Comparison of ENCODE assay signal across 9 mouse cellular contexts in genomic region chr14:34540685-34541162, GRCm38 (mm10). TPM values are rescaled to one million over a fixed set of nuclear protein-coding genes. Genes with fewer than 3 reads are reported as not detected.
A peak's percentile ranks its signal among the peaks of the same experiment; 100 is the strongest.
DNase-seq lines count a peak whose midpoint lies in the region; ATAC-seq and TF ChIP-seq lines count a peak whose summit lies in the region.
"Had no signal": no experiment of that assay in that cellular context is flagged by ENCODE, and none has a peak within 500 bp of the region (broad histone marks: within the 10 kb centered on the region; RNA-seq: fewer than 3 reads in every experiment).

No protein-coding gene starts in this region.

- peak; percentile 78 for ATAC-seq in intestine, embryonic 16.5 days

- H3K4me3 ChIP-seq in intestine, embryonic 16.5 days (ENCODE audit: low read length), result no peak overlapping the region
- H3K4me3 ChIP-seq in layer of hippocampus, adult 2 months, result no peak overlapping the region

- peak overlapping the region; percentile 85 for H3K27ac ChIP-seq in intestine, embryonic 16.5 days (ENCODE audit: low read length)
- no peak overlapping the region for H3K27ac ChIP-seq in layer of hippocampus, adult 2 months

- DNase-seq in urinary bladder, postnatal 14 days (ENCODE audit: low spot score), result peak; percentile 70
- no peak for DNase-seq in urinary bladder, adult 2 months (ENCODE audit: low spot score)
- peak; percentile 37 to 52 for DNase-seq in gastrocnemius, postnatal 36 days
- peak; percentile 43 for DNase-seq in lung, postnatal 25 days (ENCODE audit: low spot score)
- DNase-seq in urinary bladder, postnatal 4 days (ENCODE audit: low spot score in 2 of 2), result peak; percentile 71 to 77
- DNase-seq in layer of hippocampus, adult 2 months (ENCODE audit: low spot score in 2 of 2), result no peak
- no peak for DNase-seq in adipocyte (ENCODE audit: low spot score)

- H3K9ac ChIP-seq in intestine, embryonic 16.5 days (ENCODE audit: low read depth, low read length), result no peak overlapping the region

- intact Hi-C loops in gastrocnemius, postnatal 36 days (cut with DNase I), result no loop called here

- H3K9me3 ChIP-seq in intestine, embryonic 16.5 days (ENCODE audit: control insufficient read depth, low read length), result no peaks in the 10 kb centered on the region

- 16% methylated on average over 16 of the region's 17 CpGs for WGBS in intestine, embryonic 16.5 days

- no peaks in the 10 kb centered on the region for H3K36me3 ChIP-seq in intestine, embryonic 16.5 days (ENCODE audit: control insufficient read depth, insufficient read depth, low read length)

- H3K27me3 ChIP-seq in intestine, embryonic 16.5 days (replicated peaks; ENCODE audit: control insufficient read depth, insufficient read depth, low read length), result 0 out of 2 replicates have a peak, but pooled peaks cover 2% of the 10 kb centered on the region

- TF ChIP-seq CTCF in layer of hippocampus, adult 2 months (conservative IDR thresholded peaks at IDR 0.05), result no peak

- 0 out of 2 replicates have a peak, but pooled peaks cover 5% of the 10 kb centered on the region for H3K4me1 ChIP-seq in intestine, embryonic 16.5 days (ENCODE audit: control insufficient read depth, insufficient read depth, low read length)

- H3K4me2 ChIP-seq in intestine, embryonic 16.5 days (ENCODE audit: low read depth, low read length), result no peak overlapping the region; the same call in 1 of the 2 replicates

RNA-seq across cellular contexts. Expression of gene 9230112D13Rik, which starts 18.1 kb away (rescaled TPM):
- polyA plus RNA-seq in urinary bladder, adult 2 months (2012; rRNA removed), result 0.08 TPM in 1 of 2 replicates, not detected in the other
- not detected for total RNA-seq in gastrocnemius, postnatal 36 days (2021)
- not detected in 2 replicates for polyA plus RNA-seq in intestine, embryonic 16.5 days (2015; fragmentation: Nextera tagmentation; extraction: Ambion mirVana)
- total RNA-seq in layer of hippocampus, adult 2 months (2021), result not detected
- polyA plus RNA-seq: liver, embryonic 16.5 days had no signal

RNA-seq across cellular contexts. Expression of gene Bmpr1a, which starts 37.6 kb away (rescaled TPM):
- 47.7 and 56.2 TPM in 2 replicates for polyA plus RNA-seq in urinary bladder, adult 2 months (2012; rRNA removed)
- total RNA-seq in gastrocnemius, postnatal 36 days (2021), result 10 to 100 TPM; 42.4 to 54.7 TPM
- polyA plus RNA-seq in intestine, embryonic 16.5 days (2015; fragmentation: Nextera tagmentation; extraction: Ambion mirVana), result 11.0 and 15.6 TPM in 2 replicates
- total RNA-seq in layer of hippocampus, adult 2 months (2021), result 10 to 100 TPM; 36.5 to 42.2 TPM

RNA-seq across cellular contexts. Expression of gene Ldb3, which starts 47.8 kb away (rescaled TPM):
- 43.3 and 50.5 TPM in 2 replicates for polyA plus RNA-seq in urinary bladder, adult 2 months (2012; rRNA removed)
- 1,000 to 10,000 TPM; 2,135 to 2,411 TPM for total RNA-seq in gastrocnemius, postnatal 36 days (2021)
- polyA plus RNA-seq in intestine, embryonic 16.5 days (2015; fragmentation: Nextera tagmentation; extraction: Ambion mirVana), result 12.8 and 15.7 TPM in 2 replicates
- 1 to 10 TPM; 3.3 to 4.0 TPM for total RNA-seq in layer of hippocampus, adult 2 months (2021)

RNA-seq across cellular contexts. Expression of gene Opn4, which starts 59.2 kb away (rescaled TPM):
- polyA plus RNA-seq in urinary bladder, adult 2 months (2012; rRNA removed), result not detected in 2 replicates
- not detected for total RNA-seq in gastrocnemius, postnatal 36 days (2021)
- 0.34 TPM in 1 of 2 replicates, not detected in the other for polyA plus RNA-seq in intestine, embryonic 16.5 days (2015; fragmentation: Nextera tagmentation; extraction: Ambion mirVana)
- not detected for total RNA-seq in layer of hippocampus, adult 2 months (2021)

Comparison
In these comparisons a context has a peak if more than half of its experiments do, and no peak if none do; other contexts are left out.
1. DNase-seq: peak in urinary bladder, postnatal 14 days (single experiment), gastrocnemius, postnatal 36 days (2 of 2), lung, postnatal 25 days (single experiment) and urinary bladder, postnatal 4 days (2 of 2); none in urinary bladder, adult 2 months (single experiment), layer of hippocampus, adult 2 months (0 of 2) and adipocyte (single experiment).
2. RNA of gene Ldb3, which starts 47.8 kb away (total RNA-seq): 2,135 to 2,411 TPM in gastrocnemius, postnatal 36 days; 3.3 to 4.0 TPM in layer of hippocampus, adult 2 months; every median in the first group is over 100 times any median in the second.